ENCODE assay signal across 10 mouse cellular contexts in genomic region chr14:120363090-120363818, GRCm38 (mm10).
DNase-seq lines count a peak whose midpoint lies in the region; ATAC-seq and TF ChIP-seq lines count a peak whose summit lies in the region.
"Had no signal": no experiment of that assay in that cellular context is flagged by ENCODE, and none has a peak within 500 bp of the region (broad histone marks: within the 10 kb centered on the region; RNA-seq: fewer than 3 reads in every experiment).

No protein-coding gene starts in this region.

- TF ChIP-seq CTCF in intestine, postnatal 0 days (IDR thresholded peaks at IDR 0.05; ENCODE audit: low read depth): peak; percentile 77

- 66% methylated on average over 8 of the region's 8 CpGs for WGBS in hindbrain, embryonic 14.5 days
- 63% methylated on average over 8 of the region's 8 CpGs for WGBS in hindbrain, embryonic 11.5 days
- WGBS in intestine, postnatal 0 days: 59% methylated on average over 8 of the region's 8 CpGs

- H3K36me3 ChIP-seq in hindbrain, embryonic 14.5 days (replicated peaks; ENCODE audit: control insufficient read depth, insufficient read depth): no peaks in the 10 kb centered on the region
- no peaks in the 10 kb centered on the region for H3K36me3 ChIP-seq in hindbrain, embryonic 11.5 days (ENCODE audit: control insufficient read depth, insufficient read depth, low read length)
- 0 out of 2 replicates have a peak, but pooled peaks cover 3% of the 10 kb centered on the region for H3K36me3 ChIP-seq in intestine, postnatal 0 days (ENCODE audit: control insufficient read depth, insufficient read depth)

- no peak overlapping the region for H3K4me3 ChIP-seq in hindbrain, embryonic 14.5 days (replicated peaks; ENCODE audit: low read length)
- H3K4me3 ChIP-seq in hindbrain, embryonic 11.5 days (ENCODE audit: low read depth, low read length): no peak overlapping the region
- no peak overlapping the region for H3K4me3 ChIP-seq in intestine, postnatal 0 days (ENCODE audit: low read depth, low read length)
- H3K4me3 ChIP-seq: embryonic facial prominence, embryonic 13.5 days had no signal

- no peak for DNase-seq in hindbrain, embryonic 14.5 days (ENCODE audit: low spot score)
- DNase-seq in hindbrain, embryonic 11.5 days (ENCODE audit: low spot score): no peak
- DNase-seq in thymus, postnatal 14 days: peak; percentile 28
- DNase-seq in thymus, postnatal 10 days (ENCODE audit: low spot score in 2 of 2): no peak
- no peak for DNase-seq in urinary bladder, postnatal 4 days (ENCODE audit: low spot score in 2 of 2)
- no peak for DNase-seq in B cell, adult 2 months
- DNase-seq: gastrocnemius, postnatal 25 days had no signal

- H3K4me1 ChIP-seq in hindbrain, embryonic 14.5 days (replicated peaks; ENCODE audit: control insufficient read depth, insufficient read depth, low read length): 0 out of 2 replicates have a peak, but pooled peaks cover 3% of the 10 kb centered on the region
- H3K4me1 ChIP-seq in hindbrain, embryonic 11.5 days (replicated peaks; ENCODE audit: control insufficient read depth, insufficient read depth, low read length): no peaks in the 10 kb centered on the region
- peaks cover 11% of the 10 kb centered on the region for H3K4me1 ChIP-seq in intestine, postnatal 0 days (replicated peaks; ENCODE audit: control insufficient read depth, insufficient read depth, low read length)

- no peaks in the 10 kb centered on the region for H3K27me3 ChIP-seq in hindbrain, embryonic 14.5 days (ENCODE audit: control insufficient read depth, insufficient read depth, low read length)
- H3K27me3 ChIP-seq in hindbrain, embryonic 11.5 days (ENCODE audit: control insufficient read depth, insufficient read depth, low read length): no peaks in the 10 kb centered on the region
- H3K27me3 ChIP-seq in intestine, postnatal 0 days (replicated peaks; ENCODE audit: control insufficient read depth, insufficient read depth, low read length): no peaks in the 10 kb centered on the region
- H3K27me3 ChIP-seq: embryonic facial prominence, embryonic 13.5 days had no signal

- no peak overlapping the region for H3K4me2 ChIP-seq in hindbrain, embryonic 14.5 days (replicated peaks)
- no peak overlapping the region for H3K4me2 ChIP-seq in hindbrain, embryonic 11.5 days (replicated peaks; ENCODE audit: low read depth, low read length)
- no peak overlapping the region for H3K4me2 ChIP-seq in intestine, postnatal 0 days (replicated peaks; ENCODE audit: low read depth)
- H3K4me2 ChIP-seq: embryonic facial prominence, embryonic 13.5 days had no signal

- ATAC-seq in hindbrain, embryonic 14.5 days (ENCODE audit: low FRiP score): peak; percentile 48; the same call in 1 of the 2 replicates
- ATAC-seq in hindbrain, embryonic 11.5 days (ENCODE audit: low FRiP score): no peak
- peak; percentile 64 for ATAC-seq in intestine, postnatal 0 days
- ATAC-seq in monocyte, adult 5-6 weeks (replicated peaks; ENCODE audit: insufficient number of reproducible peaks, low FRiP score, low TSS enrichment, poor library complexity, severe bottlenecking): no peak

- no peak overlapping the region for H3K9ac ChIP-seq in hindbrain, embryonic 14.5 days
- no peak overlapping the region for H3K9ac ChIP-seq in hindbrain, embryonic 11.5 days (ENCODE audit: low read depth, low read length)
- H3K9ac ChIP-seq in intestine, postnatal 0 days (ENCODE audit: low read depth, low read length): no peak overlapping the region
- H3K9ac ChIP-seq: embryonic facial prominence, embryonic 13.5 days had no signal

- H3K27ac ChIP-seq in hindbrain, embryonic 14.5 days: no peak overlapping the region
- H3K27ac ChIP-seq in hindbrain, embryonic 11.5 days (ENCODE audit: low read depth, low read length): no peak overlapping the region
- H3K27ac ChIP-seq in intestine, postnatal 0 days (ENCODE audit: low read depth, low read length): no peak overlapping the region
- H3K27ac ChIP-seq: embryonic facial prominence, embryonic 13.5 days had no signal

- H3K9me3 ChIP-seq in hindbrain, embryonic 14.5 days (ENCODE audit: control insufficient read depth, low read length): no peaks in the 10 kb centered on the region
- H3K9me3 ChIP-seq in hindbrain, embryonic 11.5 days (ENCODE audit: control insufficient read depth, low read length): no peaks in the 10 kb centered on the region
- no peaks in the 10 kb centered on the region for H3K9me3 ChIP-seq in intestine, postnatal 0 days (ENCODE audit: control insufficient read depth)
- H3K9me3 ChIP-seq: embryonic facial prominence, embryonic 13.5 days had no signal

Comparison
In these comparisons a context has a peak if more than half of its experiments do, and no peak if none do; other contexts are left out.
1. ATAC-seq: peak in hindbrain, embryonic 14.5 days (single experiment) and intestine, postnatal 0 days (single experiment); none in hindbrain, embryonic 11.5 days (single experiment) and monocyte, adult 5-6 weeks (single experiment).